Mouse (Mus musculus) macrophage (primary cell): ENCODE measurements at regions not wholly inside any gene's neighbourhood (a gene's known extent, or its start where the extent isn't known, plus 50 kb on each side); places are given as distances from the start of the nearest gene placed in this dataset.

Experiments used
- H3K27ac ChIP-seq: fragments of 350-480 bp; formaldehyde crosslinking; 2 replicates; pipeline ENCODE4 v1.9.0; 2021
- H3K36me3 ChIP-seq: fragments of 350-480 bp; formaldehyde crosslinking; 2 replicates; pipeline ENCODE4 v1.9.0; 2021; ENCODE audit errors: inconsistent target
- H3K4me3 ChIP-seq: fragments of 350-480 bp; formaldehyde crosslinking; 2 replicates; pipeline ENCODE4 v1.9.0; 2021; ENCODE audit errors: inconsistent target
- H3K79me2 ChIP-seq: fragments of 350-480 bp; formaldehyde crosslinking; 2 replicates; pipeline ENCODE4 v1.9.0; 2021; ENCODE audit errors: inconsistent target
- WGBS: methylation state at CpG from one replicate; pipeline ENCODE4 v1.1.7; 2026; ENCODE audit warnings: inconsistent platforms; ENCODE audit not compliant: missing documents; 5-methylcytosine and 5-hydroxymethylcytosine counted together

GRCm38 (mm10) chr15:59214096-59214495, 325.0 kb downstream of the Gm49356 start:
- Histone ChIP-seq H3K27ac (no peak overlapping the region), H3K4me3 (no peak overlapping the region), H3K36me3 (no peaks in the 10 kb centered on the region), H3K79me2 (no peaks in the 10 kb centered on the region)
- WGBS, result 98% methylated on average over 4 of the region's 4 CpGs

- WGBS, result 88% methylated on average over 4 of the region's 4 CpGs
- no peak overlapping the region for H3K27ac ChIP-seq
- no peaks in the 10 kb centered on the region for H3K36me3 ChIP-seq
Observed at GRCm38 (mm10) chr15:59215239-59215638, 326.1 kb downstream of the Gm49356 start.

GRCm38 (mm10) chr15:59217481-59217880, 328.4 kb downstream of the Gm49356 start:
- WGBS, result 89% methylated on average over 9 of the region's 9 CpGs
- Histone ChIP-seq H3K4me3 (no peak overlapping the region), H3K27ac (no peak overlapping the region), H3K79me2 (no peaks in the 10 kb centered on the region), H3K36me3 (no peaks in the 10 kb centered on the region)

More at GRCm38 (mm10) chr15:59215239-59215638, 326.1 kb downstream of the Gm49356 start:
- H3K79me2 ChIP-seq, result no peaks in the 10 kb centered on the region
- no peak overlapping the region for H3K4me3 ChIP-seq

- no peaks in the 10 kb centered on the region for H3K36me3 ChIP-seq
- no peak overlapping the region for H3K27ac ChIP-seq
- 89% methylated on average over 7 of the region's 7 CpGs for WGBS
- no peaks in the 10 kb centered on the region for H3K79me2 ChIP-seq
- H3K4me3 ChIP-seq, result no peak overlapping the region
Observed at GRCm38 (mm10) chr15:59218916-59219315, 329.8 kb downstream of the Gm49356 start.

- H3K4me3 ChIP-seq, result no peak overlapping the region
- 81% methylated on average over 6 of the region's 6 CpGs for WGBS
- no peaks in the 10 kb centered on the region for H3K79me2 ChIP-seq
- no peak overlapping the region for H3K27ac ChIP-seq
- H3K36me3 ChIP-seq, result no peaks in the 10 kb centered on the region
Observed at GRCm38 (mm10) chr15:59225637-59226036, 336.5 kb downstream of the Gm49356 start.

- no peaks in the 10 kb centered on the region for H3K79me2 ChIP-seq
- 81% methylated on average over 3 of the region's 3 CpGs for WGBS
- no peaks in the 10 kb centered on the region for H3K36me3 ChIP-seq
Observed at GRCm38 (mm10) chr15:59227293-59227692, 338.2 kb downstream of the Gm49356 start.

GRCm38 (mm10) chr15:59230536-59230935, 341.4 kb downstream of the Gm49356 start:
- H3K36me3 ChIP-seq, result no peaks in the 10 kb centered on the region

More at GRCm38 (mm10) chr15:59227293-59227692, 338.2 kb downstream of the Gm49356 start:
- Histone ChIP-seq H3K4me3 (no peak overlapping the region), H3K27ac (no peak overlapping the region)

GRCm38 (mm10) chr15:59231703-59232102, 342.6 kb downstream of the Gm49356 start:
- WGBS, result 100% methylated on average over 1 of the region's 1 CpGs
- Histone ChIP-seq H3K36me3 (no peaks in the 10 kb centered on the region), H3K79me2 (no peaks in the 10 kb centered on the region), H3K4me3 (no peak overlapping the region), H3K27ac (no peak overlapping the region)

More at GRCm38 (mm10) chr15:59230536-59230935, 341.4 kb downstream of the Gm49356 start:
- H3K27ac ChIP-seq, result no peak overlapping the region
- H3K79me2 ChIP-seq, result no peaks in the 10 kb centered on the region
- no peak overlapping the region for H3K4me3 ChIP-seq

GRCm38 (mm10) chr15:59232290-59232689, 343.2 kb downstream of the Gm49356 start:
- WGBS, result 87% methylated on average over 5 of the region's 5 CpGs
- Histone ChIP-seq H3K36me3 (no peaks in the 10 kb centered on the region), H3K79me2 (no peaks in the 10 kb centered on the region), H3K27ac (no peak overlapping the region), H3K4me3 (no peak overlapping the region)

GRCm38 (mm10) chr15:59237446-59238161, 348.5 kb downstream of the Gm49356 start:
- H3K27ac ChIP-seq, result no peak overlapping the region
- 89% methylated on average over 6 of the region's 6 CpGs for WGBS
- no peaks in the 10 kb centered on the region for H3K36me3 ChIP-seq
- no peaks in the 10 kb centered on the region for H3K79me2 ChIP-seq
- no peak overlapping the region for H3K4me3 ChIP-seq

GRCm38 (mm10) chr15:59241752-59242151, 352.7 kb downstream of the Gm49356 start:
- no peaks in the 10 kb centered on the region for H3K79me2 ChIP-seq
- whole genome bisulfite sequencing, result 87% methylated on average over 7 of the region's 7 CpGs
- no peak overlapping the region for H3K4me3 ChIP-seq
- H3K27ac ChIP-seq, result no peak overlapping the region
- no peaks in the 10 kb centered on the region for H3K36me3 ChIP-seq

- H3K79me2 ChIP-seq, result no peaks in the 10 kb centered on the region
- no peaks in the 10 kb centered on the region for H3K36me3 ChIP-seq
- no peak overlapping the region for H3K4me3 ChIP-seq
- no peak overlapping the region for H3K27ac ChIP-seq
- 72% methylated on average over 4 of the region's 4 CpGs for WGBS
Observed at GRCm38 (mm10) chr15:59245927-59246649, 357.0 kb downstream of the Gm49356 start.

GRCm38 (mm10) chr15:59248477-59249260, 359.6 kb downstream of the Gm49356 start:
- Histone ChIP-seq H3K79me2 (no peaks in the 10 kb centered on the region), H3K4me3 (no peak overlapping the region), H3K27ac (no peak overlapping the region), H3K36me3 (no peaks in the 10 kb centered on the region)
- 46% methylated on average over 10 of the region's 12 CpGs for WGBS

GRCm38 (mm10) chr15:59261380-59261779, 372.3 kb downstream of the Gm49356 start:
- Histone ChIP-seq H3K36me3 (no peaks in the 10 kb centered on the region), H3K79me2 (no peaks in the 10 kb centered on the region), H3K27ac (no peak overlapping the region), H3K4me3 (no peak overlapping the region)
- whole genome bisulfite sequencing, result 100% methylated on average over 1 of the region's 1 CpGs

GRCm38 (mm10) chr15:59262380-59262779, 373.3 kb downstream of the Gm49356 start:
- H3K36me3 ChIP-seq, result no peaks in the 10 kb centered on the region
- 100% methylated on average over 2 of the region's 2 CpGs for WGBS
- no peak overlapping the region for H3K4me3 ChIP-seq
- no peak overlapping the region for H3K27ac ChIP-seq
- no peaks in the 10 kb centered on the region for H3K79me2 ChIP-seq
